Mouse (Mus musculus): ENCODE results near the gene Smg8. TPM values are rescaled to one million over a fixed set of nuclear protein-coding genes. Genes with fewer than 3 reads are reported as not detected.

Gene Smg8
- total and polyA plus RNA-seq, 3 experiments: 5.7 to 21.8 (median 20.5) TPM

- no peaks in the 10 kb centered on the region for H3K27me3 ChIP-seq (ENCODE audit: insufficient read depth, low read length)
- no peaks in the 10 kb centered on the region for H3K9me3 ChIP-seq (replicated peaks)
- ATAC-seq (ENCODE audit: extremely low read depth, insufficient number of reproducible peaks, low FRiP score, poor library complexity, severe bottlenecking) (no peak), DNase-seq (ENCODE audit: low spot score) (no peak)
- TF ChIP-seq CTCF (IDR thresholded peaks at IDR 0.05; ENCODE audit: low read depth, low read length) (no peak), GATA2 (IDR thresholded peaks at IDR 0.05; ENCODE audit: borderline replicate concordance, low read depth, low read length) (no peak), TAL1 (conservative IDR thresholded peaks at IDR 0.05; ENCODE audit: low read depth, low read length) (no peak), POLR2AphosphoS5 (IDR thresholded peaks at IDR 0.05; ENCODE audit: insufficient replicate concordance, low read depth, low read length) (no peak)
- peak overlapping the region; percentile 95 for H3K4me3 ChIP-seq (ENCODE audit: low read depth, low read length)
- peaks cover 38% of the 10 kb centered on the region for H3K4me1 ChIP-seq (ENCODE audit: insufficient read depth, low read depth, low read length)
- H3K36me3 ChIP-seq (replicated peaks): peaks cover 60% of the 10 kb centered on the region
These were observed 1.1 kb downstream of the Smg8 start for GRCm38 (mm10) chr11:87085461-87085860.

- no peak for TF ChIP-seq GATA2 (IDR thresholded peaks at IDR 0.05; ENCODE audit: borderline replicate concordance, low read depth, low read length)
- TF ChIP-seq POLR2AphosphoS5 (IDR thresholded peaks at IDR 0.05; ENCODE audit: insufficient replicate concordance, low read depth, low read length): no peak
- TF ChIP-seq GATA1 (IDR thresholded peaks at IDR 0.05; ENCODE audit: borderline replicate concordance, low read length): no peak
- peaks cover 45% of the 10 kb centered on the region for H3K4me1 ChIP-seq (ENCODE audit: insufficient read depth, low read depth, low read length)
- no peaks in the 10 kb centered on the region for H3K9me3 ChIP-seq (replicated peaks)
- H3K36me3 ChIP-seq (replicated peaks): peaks cover 67% of the 10 kb centered on the region
- H3K4me3 ChIP-seq (ENCODE audit: low read depth, low read length): no peak overlapping the region; the same call in 1 of the 2 replicates
- ATAC-seq (ENCODE audit: extremely low read depth, insufficient number of reproducible peaks, low FRiP score, poor library complexity, severe bottlenecking) (no peak), DNase-seq (ENCODE audit: low spot score) (no peak)
- H3K27me3 ChIP-seq (ENCODE audit: insufficient read depth, low read length): no peaks in the 10 kb centered on the region
These were observed 2.9 kb downstream of the Smg8 start for GRCm38 (mm10) chr11:87083712-87084111.

GRCm38 (mm10) chr11:87073866-87074440, 12.6 kb downstream of the Smg8 start, which contains the start of gene Gdpd1:
Gene Gdpd1, minus strand, starts transcription at chr11:87074062.
- TF ChIP-seq GATA2 (IDR thresholded peaks at IDR 0.05; ENCODE audit: borderline replicate concordance, low read depth, low read length) (no peak), TAL1 (conservative IDR thresholded peaks at IDR 0.05; ENCODE audit: low read depth, low read length) (no peak), POLR2AphosphoS5 (IDR thresholded peaks at IDR 0.05; ENCODE audit: insufficient replicate concordance, low read depth, low read length) (no peak), GATA1 (IDR thresholded peaks at IDR 0.05; ENCODE audit: borderline replicate concordance, low read length) (no peak), CTCF (IDR thresholded peaks at IDR 0.05; ENCODE audit: low read depth, low read length) (no peak)
- Histone ChIP-seq H3K9me3 (replicated peaks) (no peaks in the 10 kb centered on the region), H3K4me1 (ENCODE audit: insufficient read depth, low read depth, low read length) (peaks cover 19% of the 10 kb centered on the region), H3K4me3 (ENCODE audit: low read depth, low read length) (peak within 1 kb of the TSS; percentile 71), H3K36me3 (replicated peaks) (peaks cover 26% of the 10 kb centered on the region), H3K27me3 (ENCODE audit: insufficient read depth, low read length) (peaks cover 8% of the 10 kb centered on the region)
- DNase-seq (ENCODE audit: low spot score): peak; percentile 81
- no peak; the same call in 1 of the 2 replicates for ATAC-seq (ENCODE audit: extremely low read depth, insufficient number of reproducible peaks, low FRiP score, poor library complexity, severe bottlenecking)

GRCm38 (mm10) chr11:87073343-87073865, 13.2 kb downstream of the Smg8 start:
- no peak for ATAC-seq (ENCODE audit: extremely low read depth, insufficient number of reproducible peaks, low FRiP score, poor library complexity, severe bottlenecking)
- peaks cover 22% of the 10 kb centered on the region for H3K36me3 ChIP-seq (replicated peaks)

GRCm38 (mm10) chr11:87062087-87062486, 24.5 kb downstream of the Smg8 start:
- no peak for ATAC-seq (ENCODE audit: extremely low read depth, insufficient number of reproducible peaks, low FRiP score, poor library complexity, severe bottlenecking)
- peaks cover 4% of the 10 kb centered on the region; the same call in 1 of the 2 replicates for H3K27me3 ChIP-seq (ENCODE audit: insufficient read depth, low read length)
- H3K9me3 ChIP-seq (replicated peaks): no peaks in the 10 kb centered on the region
- TF ChIP-seq POLR2AphosphoS5 (IDR thresholded peaks at IDR 0.05; ENCODE audit: insufficient replicate concordance, low read depth, low read length): no peak
- no peak for TF ChIP-seq GATA2 (IDR thresholded peaks at IDR 0.05; ENCODE audit: borderline replicate concordance, low read depth, low read length)
- TF ChIP-seq TAL1 (conservative IDR thresholded peaks at IDR 0.05; ENCODE audit: low read depth, low read length): no peak
- H3K4me1 ChIP-seq (ENCODE audit: insufficient read depth, low read depth, low read length): no peaks in the 10 kb centered on the region
- DNase-seq (ENCODE audit: low spot score): no peak
- H3K4me3 ChIP-seq (ENCODE audit: low read depth, low read length): no peak overlapping the region
- no peaks in the 10 kb centered on the region for H3K36me3 ChIP-seq (replicated peaks)

More at GRCm38 (mm10) chr11:87073343-87073865, 13.2 kb downstream of the Smg8 start:
- TF ChIP-seq CTCF (IDR thresholded peaks at IDR 0.05; ENCODE audit: low read depth, low read length) (no peak), GATA1 (IDR thresholded peaks at IDR 0.05; ENCODE audit: borderline replicate concordance, low read length) (no peak), GATA2 (IDR thresholded peaks at IDR 0.05; ENCODE audit: borderline replicate concordance, low read depth, low read length) (no peak), POLR2AphosphoS5 (IDR thresholded peaks at IDR 0.05; ENCODE audit: insufficient replicate concordance, low read depth, low read length) (no peak), TAL1 (conservative IDR thresholded peaks at IDR 0.05; ENCODE audit: low read depth, low read length) (no peak)
- Histone ChIP-seq H3K4me3 (ENCODE audit: low read depth, low read length) (peak overlapping the region; percentile 71), H3K4me1 (ENCODE audit: insufficient read depth, low read depth, low read length) (peaks cover 19% of the 10 kb centered on the region), H3K9me3 (replicated peaks) (no peaks in the 10 kb centered on the region), H3K27me3 (ENCODE audit: insufficient read depth, low read length) (peaks cover 8% of the 10 kb centered on the region)
- peak; percentile 36 for DNase-seq (ENCODE audit: low spot score)

- no peak for TF ChIP-seq CTCF (IDR thresholded peaks at IDR 0.05; ENCODE audit: low read depth, low read length)
- TF ChIP-seq GATA2 (IDR thresholded peaks at IDR 0.05; ENCODE audit: borderline replicate concordance, low read depth, low read length): no peak
- no peak for TF ChIP-seq POLR2AphosphoS5 (IDR thresholded peaks at IDR 0.05; ENCODE audit: insufficient replicate concordance, low read depth, low read length)
- no peak for TF ChIP-seq GATA1 (IDR thresholded peaks at IDR 0.05; ENCODE audit: borderline replicate concordance, low read length)
- TF ChIP-seq TAL1 (conservative IDR thresholded peaks at IDR 0.05; ENCODE audit: low read depth, low read length): no peak
- H3K4me1 ChIP-seq (ENCODE audit: insufficient read depth, low read depth, low read length): no peaks in the 10 kb centered on the region
- no peaks in the 10 kb centered on the region for H3K9me3 ChIP-seq (replicated peaks)
- no peak overlapping the region for H3K4me3 ChIP-seq (ENCODE audit: low read depth, low read length)
- no peaks in the 10 kb centered on the region for H3K36me3 ChIP-seq (replicated peaks)
- ATAC-seq (ENCODE audit: extremely low read depth, insufficient number of reproducible peaks, low FRiP score, poor library complexity, severe bottlenecking): no peak
- peaks cover 4% of the 10 kb centered on the region; the same call in 1 of the 2 replicates for H3K27me3 ChIP-seq (ENCODE audit: insufficient read depth, low read length)
- DNase-seq (ENCODE audit: low spot score): no peak
These were observed 26.2 kb downstream of the Smg8 start for GRCm38 (mm10) chr11:87060410-87060809.

All from G1E (cell line).